Mouse (Mus musculus) ES-Bruce4 (cell line): ENCODE data around the gene Nrxn3.

Experiments used
- CTCF ChIP-seq: IDR thresholded peaks from one replicate; pipeline ENCODE4 v1.8.1; 2011; ENCODE audit warnings: low read depth, low read length
- POLR2A ChIP-seq: IDR thresholded peaks from one replicate; pipeline ENCODE4 v1.8.1; 2011; ENCODE audit warnings: low read length; ENCODE audit not compliant: insufficient read depth

GRCm38 (mm10) chr12:89993273-89993672 is 1270.6 kb downstream of the Nrxn3 start:
- no peak for TF ChIP-seq CTCF
- TF ChIP-seq POLR2A, result no peak
